Mouse (Mus musculus): ENCODE data around the gene Nudc. TPM values are rescaled to one million over a fixed set of nuclear protein-coding genes. Genes with fewer than 3 reads are reported as not detected.
"Not testable (repeated sequence)": the region's sequence is repeated elsewhere in the genome, so short reads cannot be mapped to it uniquely, and the experiment has no call there.

The Nudc gene
- polyA plus RNA-seq, 1 experiment from 2014 or later, result 315 TPM

DNA sequence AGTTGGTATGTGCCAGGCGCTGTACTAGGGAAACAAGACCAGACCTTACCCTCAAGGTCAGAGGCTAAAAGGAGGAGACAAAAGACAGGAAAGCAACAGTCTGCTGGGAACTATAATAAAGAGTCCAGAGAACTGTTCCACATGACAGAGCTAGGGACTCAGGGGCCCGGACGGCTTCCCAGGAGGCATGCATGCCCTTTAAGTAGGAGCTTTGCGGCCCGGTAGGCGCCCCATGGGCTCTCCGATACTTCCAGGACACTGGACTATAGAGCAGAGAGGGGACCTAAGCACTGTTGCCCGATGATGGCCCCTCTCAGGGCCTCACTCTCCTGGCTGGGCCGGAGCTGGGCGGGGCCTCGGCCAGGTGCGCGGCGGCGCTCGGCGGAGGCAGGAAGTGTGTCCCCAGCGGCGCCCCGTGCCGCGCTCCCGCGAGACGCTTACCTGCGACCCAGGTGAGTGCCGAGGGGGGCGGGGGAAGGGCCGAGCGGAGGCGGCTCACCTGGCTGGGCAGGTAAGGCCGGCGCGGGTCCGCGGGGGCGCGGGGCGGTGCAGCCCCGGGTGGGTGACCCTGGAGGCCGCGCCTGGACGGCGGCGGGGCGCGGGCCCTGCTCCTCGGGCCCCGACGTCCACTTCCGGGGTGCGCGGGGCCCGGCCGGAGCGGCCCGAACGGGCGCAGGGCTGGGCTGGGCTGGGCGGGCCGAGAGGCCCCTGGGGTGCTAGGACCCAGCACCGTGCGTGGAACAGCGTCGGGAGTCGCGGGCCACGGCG is 27.0 kb downstream of the Nudc start, which contains the start of gene Kdf1:
Gene Kdf1, plus strand, starts transcription at position 363 of the 768 bp plus-strand sequence.
- Histone ChIP-seq H3K9me3 (ENCODE audit: control insufficient read depth, low read length) (no peaks in the 10 kb centered on the region), H3K27ac (ENCODE audit: low read depth, low read length) (no peak within 1 kb of the TSS), H3K4me1 (replicated peaks; ENCODE audit: control insufficient read depth, insufficient read depth, low read length) (no peaks in the 10 kb centered on the region), H3K4me2 (replicated peaks; ENCODE audit: low read depth, low read length) (peak within 1 kb of the TSS; percentile 37), H3K9ac (ENCODE audit: low read depth, low read length) (no peak within 1 kb of the TSS), H3K27me3 (ENCODE audit: control insufficient read depth, insufficient read depth, low read length) (peaks cover 32% of the 10 kb centered on the region), H3K4me3 (ENCODE audit: low read depth, low read length) (peak within 1 kb of the TSS; percentile 28), H3K36me3 (ENCODE audit: control insufficient read depth, insufficient read depth, low read length) (no peaks in the 10 kb centered on the region)
- ATAC-seq (ENCODE audit: low FRiP score), result no peak
- WGBS, result 7% methylated on average over 29 of the region's 69 CpGs
- DNase-seq (ENCODE audit: low spot score), result no peak

DNA sequence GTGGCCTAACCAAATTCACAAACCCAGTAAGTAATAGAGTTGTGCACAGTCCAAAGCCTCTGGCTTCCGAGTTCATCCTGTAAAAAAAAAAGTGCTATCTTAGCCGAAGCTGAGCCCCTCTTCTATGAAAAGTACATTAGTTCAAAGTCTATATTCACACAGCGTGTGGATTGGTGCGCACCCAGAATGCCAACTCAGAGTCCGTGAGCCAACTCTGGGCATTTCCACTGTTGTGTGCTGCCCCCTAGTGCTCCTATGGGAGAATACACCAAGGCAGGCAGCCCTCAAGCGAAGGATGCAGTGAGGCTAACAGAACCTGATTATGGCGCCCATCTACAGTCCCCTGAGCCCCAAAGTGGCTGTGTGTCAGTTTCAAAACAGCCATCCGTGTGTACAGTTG is 32.8 kb downstream of the Nudc start:
- Histone ChIP-seq H3K4me2 (replicated peaks; ENCODE audit: low read depth, low read length) (no peak overlapping the region), H3K27ac (ENCODE audit: low read depth, low read length) (no peak overlapping the region), H3K36me3 (ENCODE audit: control insufficient read depth, insufficient read depth, low read length) (no peaks in the 10 kb centered on the region), H3K4me3 (ENCODE audit: low read depth, low read length) (no peak overlapping the region), H3K27me3 (ENCODE audit: control insufficient read depth, insufficient read depth, low read length) (peaks cover 5% of the 10 kb centered on the region), H3K4me1 (replicated peaks; ENCODE audit: control insufficient read depth, insufficient read depth, low read length) (no peaks in the 10 kb centered on the region), H3K9ac (ENCODE audit: low read depth, low read length) (no peak overlapping the region), H3K9me3 (ENCODE audit: control insufficient read depth, low read length) (no peaks in the 10 kb centered on the region)
- DNase-seq (ENCODE audit: low spot score) (peak; percentile 83), ATAC-seq (ENCODE audit: low FRiP score) (no peak)
- WGBS, result 12% methylated on average over 8 of the region's 8 CpGs

DNA sequence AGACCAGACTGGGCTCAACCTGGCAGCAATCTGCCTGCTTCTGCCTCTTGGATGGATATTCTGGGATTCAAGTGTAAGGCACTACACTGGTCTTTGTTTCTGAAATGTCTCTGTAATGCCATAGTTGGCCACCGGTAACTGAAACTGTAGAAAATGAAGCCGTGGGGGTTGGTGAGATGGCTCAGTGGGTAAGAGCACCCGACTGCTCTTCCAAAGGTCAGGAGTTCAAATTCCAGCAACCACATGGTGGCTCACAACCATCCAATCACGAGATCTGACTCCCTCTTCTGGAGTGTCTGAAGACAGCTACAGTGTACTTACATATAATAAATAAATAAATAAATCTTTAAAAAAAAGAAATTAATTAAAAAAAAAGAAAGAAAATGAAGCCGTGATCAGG is 33.3 kb downstream of the Nudc start:
- not testable (repeated sequence) for H3K27ac ChIP-seq (ENCODE audit: low read depth, low read length); DNase-seq (ENCODE audit: low spot score); H3K27me3 ChIP-seq (ENCODE audit: control insufficient read depth, insufficient read depth, low read length); H3K9me3 ChIP-seq (ENCODE audit: control insufficient read depth, low read length); ATAC-seq (ENCODE audit: low FRiP score); H3K4me3 ChIP-seq (ENCODE audit: low read depth, low read length); H3K4me1 ChIP-seq (replicated peaks; ENCODE audit: control insufficient read depth, insufficient read depth, low read length); H3K9ac ChIP-seq (ENCODE audit: low read depth, low read length); H3K36me3 ChIP-seq (ENCODE audit: control insufficient read depth, insufficient read depth, low read length); H3K4me2 ChIP-seq (replicated peaks; ENCODE audit: low read depth, low read length)
- 54% methylated on average over 4 of the region's 5 CpGs for WGBS

DNA sequence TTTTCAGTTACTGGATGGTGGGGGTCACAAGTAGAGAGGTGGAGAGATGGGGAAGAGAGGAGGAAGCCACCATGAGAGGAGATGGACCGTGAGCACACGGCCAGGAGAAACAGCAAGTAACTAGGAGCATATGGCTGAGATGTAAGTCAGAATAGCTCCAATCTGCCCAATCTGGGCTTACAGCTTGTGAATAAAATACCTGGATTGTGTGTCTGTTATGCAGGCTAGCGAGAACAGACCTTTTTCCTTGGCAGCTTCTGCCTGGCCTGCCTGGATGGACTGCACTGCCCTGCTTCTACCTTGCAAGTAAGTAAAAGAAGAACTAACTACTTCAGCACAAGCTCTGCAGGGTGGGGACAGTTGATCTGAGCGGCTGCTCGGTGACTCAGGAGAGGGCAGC is 34.7 kb downstream of the Nudc start:
- H3K27ac ChIP-seq (ENCODE audit: low read depth, low read length), result no peak overlapping the region
- no peaks in the 10 kb centered on the region for H3K4me1 ChIP-seq (replicated peaks; ENCODE audit: control insufficient read depth, insufficient read depth, low read length)
- no peaks in the 10 kb centered on the region for H3K9me3 ChIP-seq (ENCODE audit: control insufficient read depth, low read length)
- H3K27me3 ChIP-seq (ENCODE audit: control insufficient read depth, insufficient read depth, low read length), result no peaks in the 10 kb centered on the region; the same call in 1 of the 2 replicates
- no peaks in the 10 kb centered on the region for H3K36me3 ChIP-seq (ENCODE audit: control insufficient read depth, insufficient read depth, low read length)
- WGBS, result 79% methylated on average over 5 of the region's 5 CpGs
- no peak overlapping the region for H3K4me2 ChIP-seq (replicated peaks; ENCODE audit: low read depth, low read length)
- no peak overlapping the region for H3K9ac ChIP-seq (ENCODE audit: low read depth, low read length)
- no peak overlapping the region for H3K4me3 ChIP-seq (ENCODE audit: low read depth, low read length)
- DNase-seq (ENCODE audit: low spot score) (no peak), ATAC-seq (ENCODE audit: low FRiP score) (no peak)

DNA sequence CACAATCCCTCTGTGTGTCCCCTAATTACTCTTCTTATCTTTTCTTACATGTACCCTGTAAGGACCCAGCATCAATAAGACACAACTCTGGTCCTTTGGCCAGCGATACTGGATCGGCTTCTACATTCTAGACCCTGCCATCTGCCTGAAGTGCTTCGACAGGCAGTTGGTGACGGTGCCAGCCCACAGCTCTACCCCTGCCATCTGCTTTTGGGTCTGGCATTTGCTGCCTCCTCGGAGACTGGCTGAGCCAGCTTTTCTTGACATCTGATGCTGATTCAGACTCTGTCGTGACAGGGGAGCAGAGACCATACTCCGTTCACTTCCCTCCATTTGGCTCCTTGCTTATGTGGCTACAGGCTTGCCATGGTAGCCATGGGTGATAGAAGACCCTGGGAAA is 36.8 kb downstream of the Nudc start:
- H3K27ac ChIP-seq (ENCODE audit: low read depth, low read length), result no peak overlapping the region
- H3K4me1 ChIP-seq (replicated peaks; ENCODE audit: control insufficient read depth, insufficient read depth, low read length), result no peaks in the 10 kb centered on the region
- H3K27me3 ChIP-seq (ENCODE audit: control insufficient read depth, insufficient read depth, low read length), result no peaks in the 10 kb centered on the region
- ATAC-seq (ENCODE audit: low FRiP score), result no peak
- H3K4me2 ChIP-seq (replicated peaks; ENCODE audit: low read depth, low read length), result no peak overlapping the region
- 85% methylated on average over 7 of the region's 7 CpGs for whole genome bisulfite sequencing
- no peak overlapping the region for H3K9ac ChIP-seq (ENCODE audit: low read depth, low read length)
- H3K9me3 ChIP-seq (ENCODE audit: control insufficient read depth, low read length), result no peaks in the 10 kb centered on the region
- DNase-seq (ENCODE audit: low spot score), result no peak
- no peak overlapping the region for H3K4me3 ChIP-seq (ENCODE audit: low read depth, low read length)
- no peaks in the 10 kb centered on the region for H3K36me3 ChIP-seq (ENCODE audit: control insufficient read depth, insufficient read depth, low read length)

DNA sequence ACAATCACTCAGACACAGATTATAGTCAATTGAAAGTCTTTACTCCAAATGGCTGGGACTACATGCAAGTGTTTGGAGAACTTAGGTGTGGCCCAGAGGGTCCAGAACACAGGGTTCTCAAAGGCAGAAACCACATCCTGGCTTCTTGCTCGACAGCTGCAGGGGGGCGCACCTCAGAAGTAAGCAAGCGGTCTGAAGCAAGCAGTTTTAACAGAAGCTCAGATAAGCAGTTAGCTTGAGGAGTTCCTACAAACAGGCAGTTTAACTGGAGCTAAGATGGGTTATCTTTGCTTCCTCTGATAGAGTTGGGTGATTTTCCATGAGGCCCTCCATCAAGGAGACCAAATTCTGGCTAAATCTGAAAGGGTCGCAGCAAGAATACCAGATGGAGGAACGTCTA is 39.2 kb downstream of the Nudc start:
- Histone ChIP-seq H3K4me2 (replicated peaks; ENCODE audit: low read depth, low read length) (no peak overlapping the region), H3K9me3 (ENCODE audit: control insufficient read depth, low read length) (no peaks in the 10 kb centered on the region), H3K27ac (ENCODE audit: low read depth, low read length) (no peak overlapping the region), H3K27me3 (ENCODE audit: control insufficient read depth, insufficient read depth, low read length) (peaks cover 3% of the 10 kb centered on the region; the same call in 1 of the 2 replicates), H3K36me3 (ENCODE audit: control insufficient read depth, insufficient read depth, low read length) (no peaks in the 10 kb centered on the region), H3K9ac (ENCODE audit: low read depth, low read length) (no peak overlapping the region), H3K4me3 (ENCODE audit: low read depth, low read length) (no peak overlapping the region), H3K4me1 (replicated peaks; ENCODE audit: control insufficient read depth, insufficient read depth, low read length) (no peaks in the 10 kb centered on the region)
- no peak for ATAC-seq (ENCODE audit: low FRiP score)
- DNase-seq (ENCODE audit: low spot score), result no peak
- 77% methylated on average over 5 of the region's 5 CpGs for WGBS

DNA sequence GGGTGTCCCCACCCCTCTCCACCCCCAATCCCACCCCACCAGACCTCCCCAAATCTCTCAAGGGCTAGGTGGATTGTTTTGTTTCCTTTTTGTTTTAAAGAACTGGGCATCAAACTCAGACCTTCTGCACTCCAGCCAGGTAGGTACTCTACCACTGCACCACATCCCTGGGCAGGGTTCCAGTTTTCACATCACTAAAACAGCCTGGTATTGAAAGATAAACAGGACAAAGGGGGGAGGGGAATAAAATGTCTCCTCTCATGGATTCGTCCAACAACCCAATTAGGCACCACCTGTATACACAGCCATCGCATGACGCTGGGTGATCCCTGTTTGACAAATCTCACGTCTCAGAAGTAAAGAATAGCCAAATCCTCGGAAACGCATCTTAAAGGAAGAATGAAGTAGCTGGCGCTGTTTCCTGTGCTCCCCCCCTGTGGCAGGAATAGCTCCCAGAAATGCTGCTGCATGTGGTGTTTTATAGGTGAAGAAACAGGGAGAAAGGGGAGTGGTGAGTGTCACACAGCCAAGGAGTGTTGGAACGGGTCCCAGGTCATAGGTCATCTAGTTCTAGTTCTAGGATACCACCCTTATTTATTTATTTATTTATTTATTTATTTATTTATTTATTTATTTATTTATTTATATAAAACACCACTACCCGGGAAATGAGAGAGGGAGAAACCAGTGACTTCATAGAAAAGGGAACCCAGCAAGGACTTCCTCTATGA is 40.9 kb downstream of the Nudc start:
- no peak overlapping the region for H3K4me2 ChIP-seq (replicated peaks; ENCODE audit: low read depth, low read length)
- H3K9me3 ChIP-seq (ENCODE audit: control insufficient read depth, low read length), result no peaks in the 10 kb centered on the region
- 68% methylated on average over 9 of the region's 9 CpGs for WGBS
- H3K27me3 ChIP-seq (ENCODE audit: control insufficient read depth, insufficient read depth, low read length), result peaks cover 11% of the 10 kb centered on the region
- no peak overlapping the region for H3K4me3 ChIP-seq (ENCODE audit: low read depth, low read length)
- H3K36me3 ChIP-seq (ENCODE audit: control insufficient read depth, insufficient read depth, low read length), result no peaks in the 10 kb centered on the region
- ATAC-seq (ENCODE audit: low FRiP score), result no peak
- no peak overlapping the region for H3K27ac ChIP-seq (ENCODE audit: low read depth, low read length)
- no peak for DNase-seq (ENCODE audit: low spot score)
- no peak overlapping the region for H3K9ac ChIP-seq (ENCODE audit: low read depth, low read length)
- H3K4me1 ChIP-seq (replicated peaks; ENCODE audit: control insufficient read depth, insufficient read depth, low read length), result no peaks in the 10 kb centered on the region

DNA sequence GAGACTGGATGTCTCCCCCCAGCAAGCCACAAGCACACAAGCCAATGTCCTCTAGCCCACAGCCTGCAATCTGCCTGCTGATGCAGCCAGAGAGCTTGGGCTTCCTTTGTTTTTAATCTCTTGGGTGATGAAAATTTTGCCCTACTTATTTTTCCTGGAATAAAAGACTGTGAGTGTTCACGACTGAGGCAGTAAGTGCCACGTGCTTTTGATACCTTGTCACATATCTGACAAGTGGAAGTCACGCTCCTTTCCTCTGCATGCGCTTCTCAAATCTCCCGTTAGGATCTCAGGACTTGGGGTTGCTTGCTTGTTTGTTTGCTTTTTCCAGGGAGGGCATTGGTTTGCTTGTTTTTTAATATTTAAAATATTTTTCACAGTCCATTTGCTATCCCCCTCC is 41.5 kb downstream of the Nudc start:
- no peak for DNase-seq (ENCODE audit: low spot score)
- H3K4me3 ChIP-seq (ENCODE audit: low read depth, low read length), result no peak overlapping the region
- ATAC-seq (ENCODE audit: low FRiP score), result no peak
- peaks cover 17% of the 10 kb centered on the region for H3K27me3 ChIP-seq (ENCODE audit: control insufficient read depth, insufficient read depth, low read length)
- 70% methylated on average over 5 of the region's 5 CpGs for WGBS
- no peaks in the 10 kb centered on the region for H3K36me3 ChIP-seq (ENCODE audit: control insufficient read depth, insufficient read depth, low read length)
- no peak overlapping the region for H3K4me2 ChIP-seq (replicated peaks; ENCODE audit: low read depth, low read length)
- no peaks in the 10 kb centered on the region for H3K9me3 ChIP-seq (ENCODE audit: control insufficient read depth, low read length)
- H3K9ac ChIP-seq (ENCODE audit: low read depth, low read length), result no peak overlapping the region
- no peaks in the 10 kb centered on the region for H3K4me1 ChIP-seq (replicated peaks; ENCODE audit: control insufficient read depth, insufficient read depth, low read length)
- no peak overlapping the region for H3K27ac ChIP-seq (ENCODE audit: low read depth, low read length)

DNA sequence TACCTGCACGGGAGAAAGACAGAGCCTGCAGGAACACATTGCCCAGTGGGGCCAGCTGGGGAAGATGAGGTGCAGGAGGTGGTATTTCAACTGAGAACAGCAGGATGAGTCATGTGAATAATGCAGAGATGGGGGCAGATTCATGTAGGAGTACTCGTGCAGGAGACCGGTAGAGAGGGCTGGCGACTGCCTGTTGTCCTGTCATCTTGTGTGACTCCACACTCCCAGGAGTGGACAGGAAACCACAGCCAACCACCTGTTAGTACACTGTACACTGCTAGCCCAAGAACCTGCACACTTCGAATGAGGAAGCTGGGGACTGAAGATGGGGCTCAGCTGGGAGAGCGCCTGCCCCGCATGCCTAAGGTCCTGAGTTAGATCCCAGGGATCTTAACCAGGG is 44.3 kb downstream of the Nudc start:
- H3K9me3 ChIP-seq (ENCODE audit: control insufficient read depth, low read length), result no peaks in the 10 kb centered on the region
- peaks cover 45% of the 10 kb centered on the region for H3K27me3 ChIP-seq (ENCODE audit: control insufficient read depth, insufficient read depth, low read length)
- WGBS, result 63% methylated on average over 7 of the region's 7 CpGs

More for the DNA sequence above, 44.3 kb downstream of the Nudc start:
- Histone ChIP-seq H3K36me3 (ENCODE audit: control insufficient read depth, insufficient read depth, low read length) (no peaks in the 10 kb centered on the region), H3K4me3 (ENCODE audit: low read depth, low read length) (no peak overlapping the region), H3K9ac (ENCODE audit: low read depth, low read length) (no peak overlapping the region), H3K27ac (ENCODE audit: low read depth, low read length) (no peak overlapping the region), H3K4me2 (replicated peaks; ENCODE audit: low read depth, low read length) (no peak overlapping the region), H3K4me1 (replicated peaks; ENCODE audit: control insufficient read depth, insufficient read depth, low read length) (peaks cover 3% of the 10 kb centered on the region)
- DNase-seq (ENCODE audit: low spot score) (no peak), ATAC-seq (ENCODE audit: low FRiP score) (no peak)
